Mouse (Mus musculus): ENCODE data around the gene Rere. TPM values are rescaled to one million over a fixed set of nuclear protein-coding genes. Genes with fewer than 3 reads are reported as not detected.
"Not testable (repeated sequence)": the region's sequence is repeated elsewhere in the genome, so short reads cannot be mapped to it uniquely, and the experiment has no call there.

Gene Rere
- polyA plus RNA-seq, 1 experiment from 2014 or later: 51.6 TPM

- peaks cover 3% of the 10 kb centered on the region; the same call in 1 of the 2 replicates for H3K4me1 ChIP-seq (replicated peaks; ENCODE audit: control insufficient read depth, insufficient read depth, low read length)
- no peaks in the 10 kb centered on the region; the same call in 1 of the 2 replicates for H3K36me3 ChIP-seq (ENCODE audit: control insufficient read depth, insufficient read depth, low read length)
- DNase-seq (ENCODE audit: low spot score): no peak
- no peak overlapping the region for H3K9ac ChIP-seq (ENCODE audit: low read length)
- ATAC-seq (replicated peaks; ENCODE audit: low FRiP score): no peak
- no peak overlapping the region for H3K4me2 ChIP-seq (ENCODE audit: low read depth, low read length, severe bottlenecking)
- H3K9me3 ChIP-seq (ENCODE audit: control insufficient read depth, low read length): no peaks in the 10 kb centered on the region
- no peak overlapping the region for H3K4me3 ChIP-seq (ENCODE audit: low read depth, low read length)
- H3K27me3 ChIP-seq (ENCODE audit: control insufficient read depth, insufficient read depth, low read length): no peaks in the 10 kb centered on the region
- 67% methylated on average over 4 of the region's 4 CpGs for WGBS
- H3K27ac ChIP-seq (ENCODE audit: low read depth, low read length): peak overlapping the region; percentile 8; the same call in 1 of the 2 replicates
Observed at GRCm38 (mm10) chr4:150473437-150474070, 192.1 kb downstream of the Rere start.

DNA sequence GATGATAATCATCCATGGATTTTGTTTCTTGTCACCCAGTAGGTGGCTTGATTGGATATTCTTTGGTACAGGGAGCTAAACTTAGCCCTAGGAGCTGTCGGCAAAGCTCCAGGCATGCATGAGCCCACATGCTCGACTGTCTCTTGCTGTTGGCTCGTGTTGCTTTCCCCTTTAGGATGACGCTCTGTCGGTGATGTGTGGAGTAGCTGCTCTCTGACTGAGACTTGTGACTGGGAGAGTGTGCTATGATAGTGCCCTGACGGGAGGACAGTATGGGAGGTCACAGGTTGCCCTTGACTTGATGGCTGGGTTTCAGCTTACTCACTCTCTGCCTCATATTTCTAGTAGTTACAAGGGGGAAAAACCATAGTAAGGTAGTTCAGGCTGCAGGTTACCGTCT lies 192.6 kb downstream of the Rere start:
- no peak overlapping the region for H3K4me3 ChIP-seq (ENCODE audit: low read depth, low read length)
- no peaks in the 10 kb centered on the region; the same call in 1 of the 2 replicates for H3K36me3 ChIP-seq (ENCODE audit: control insufficient read depth, insufficient read depth, low read length)
- WGBS: 83% methylated on average over 7 of the region's 7 CpGs
- H3K4me1 ChIP-seq (replicated peaks; ENCODE audit: control insufficient read depth, insufficient read depth, low read length): peaks cover 3% of the 10 kb centered on the region; the same call in 1 of the 2 replicates
- no peak overlapping the region for H3K9ac ChIP-seq (ENCODE audit: low read length)
- H3K9me3 ChIP-seq (ENCODE audit: control insufficient read depth, low read length): no peaks in the 10 kb centered on the region
- DNase-seq (ENCODE audit: low spot score) (no peak), ATAC-seq (replicated peaks; ENCODE audit: low FRiP score) (no peak)
- H3K27ac ChIP-seq (ENCODE audit: low read depth, low read length): no peak overlapping the region
- no peak overlapping the region for H3K4me2 ChIP-seq (ENCODE audit: low read depth, low read length, severe bottlenecking)
- H3K27me3 ChIP-seq (ENCODE audit: control insufficient read depth, insufficient read depth, low read length): no peaks in the 10 kb centered on the region

DNA sequence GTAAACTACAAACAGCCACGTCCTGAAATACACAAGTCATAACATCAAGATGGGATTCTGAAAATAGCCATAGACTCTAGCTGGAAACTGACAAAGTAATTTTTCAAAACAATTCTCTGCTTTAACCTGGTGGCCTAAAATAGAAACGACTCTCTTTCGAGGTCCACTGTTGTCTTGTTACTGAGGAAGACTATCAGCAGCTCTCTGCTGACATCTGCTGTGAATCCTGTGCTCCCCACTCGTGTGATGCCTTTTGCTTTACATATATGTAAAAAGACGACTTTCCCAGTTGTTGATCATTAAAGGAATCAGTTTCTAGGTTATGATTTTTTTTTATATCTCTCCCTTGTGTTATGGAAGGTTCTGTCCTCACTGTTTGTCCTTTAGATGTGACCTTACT lies 194.8 kb downstream of the Rere start:
- Histone ChIP-seq H3K27me3 (ENCODE audit: control insufficient read depth, insufficient read depth, low read length) (no peaks in the 10 kb centered on the region), H3K27ac (ENCODE audit: low read depth, low read length) (no peak overlapping the region), H3K4me3 (ENCODE audit: low read depth, low read length) (no peak overlapping the region), H3K9ac (ENCODE audit: low read length) (no peak overlapping the region), H3K4me2 (ENCODE audit: low read depth, low read length, severe bottlenecking) (no peak overlapping the region), H3K9me3 (ENCODE audit: control insufficient read depth, low read length) (no peaks in the 10 kb centered on the region), H3K36me3 (ENCODE audit: control insufficient read depth, insufficient read depth, low read length) (no peaks in the 10 kb centered on the region; the same call in 1 of the 2 replicates), H3K4me1 (replicated peaks; ENCODE audit: control insufficient read depth, insufficient read depth, low read length) (peaks cover 3% of the 10 kb centered on the region; the same call in 1 of the 2 replicates)
- no peak for ATAC-seq (replicated peaks; ENCODE audit: low FRiP score)
- DNase-seq (ENCODE audit: low spot score): no peak
- WGBS: 79% methylated on average over 5 of the region's 5 CpGs

DNA sequence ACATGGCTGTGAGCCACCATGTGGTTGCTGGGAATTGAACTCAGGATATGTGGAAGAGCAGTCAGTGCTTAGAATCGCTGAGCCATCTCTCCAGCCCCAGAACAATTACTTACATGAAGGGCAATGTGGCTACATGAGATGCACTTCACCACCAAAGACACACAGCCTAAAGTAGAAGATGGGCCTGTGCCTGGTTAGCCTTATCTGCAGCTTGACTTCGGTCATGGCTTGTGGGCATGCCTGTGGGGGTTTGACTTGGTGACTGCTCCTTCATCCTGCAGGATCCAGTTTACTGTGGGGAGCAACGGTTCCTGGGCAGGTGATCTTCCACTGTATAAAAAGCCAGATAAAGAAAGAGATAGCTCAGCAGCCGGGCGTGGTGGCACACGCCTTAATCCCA lies 196.6 kb downstream of the Rere start:
- no peak overlapping the region for H3K27ac ChIP-seq (ENCODE audit: low read depth, low read length)
- WGBS: 93% methylated on average over 6 of the region's 6 CpGs
- H3K36me3 ChIP-seq (ENCODE audit: control insufficient read depth, insufficient read depth, low read length): peaks cover 2% of the 10 kb centered on the region; the same call in 1 of the 2 replicates

GRCm38 (mm10) chr4:150483081-150483480 lies 201.6 kb downstream of the Rere start:
- not testable (repeated sequence) for H3K4me2 ChIP-seq (ENCODE audit: low read depth, low read length, severe bottlenecking); H3K36me3 ChIP-seq (ENCODE audit: control insufficient read depth, insufficient read depth, low read length); ATAC-seq (replicated peaks; ENCODE audit: low FRiP score); DNase-seq (ENCODE audit: low spot score); H3K9ac ChIP-seq (ENCODE audit: low read length); H3K4me3 ChIP-seq (ENCODE audit: low read depth, low read length); H3K9me3 ChIP-seq (ENCODE audit: control insufficient read depth, low read length); H3K27me3 ChIP-seq (ENCODE audit: control insufficient read depth, insufficient read depth, low read length); H3K27ac ChIP-seq (ENCODE audit: low read depth, low read length)
- peaks cover 11% of the 10 kb centered on the region for H3K4me1 ChIP-seq (replicated peaks; ENCODE audit: control insufficient read depth, insufficient read depth, low read length)
- WGBS: 93% methylated on average over 5 of the region's 5 CpGs

More for the DNA sequence above, 196.6 kb downstream of the Rere start:
- Histone ChIP-seq H3K9me3 (ENCODE audit: control insufficient read depth, low read length) (no peaks in the 10 kb centered on the region), H3K4me1 (replicated peaks; ENCODE audit: control insufficient read depth, insufficient read depth, low read length) (no peaks in the 10 kb centered on the region; the same call in 1 of the 2 replicates), H3K9ac (ENCODE audit: low read length) (no peak overlapping the region), H3K4me3 (ENCODE audit: low read depth, low read length) (no peak overlapping the region), H3K4me2 (ENCODE audit: low read depth, low read length, severe bottlenecking) (no peak overlapping the region), H3K27me3 (ENCODE audit: control insufficient read depth, insufficient read depth, low read length) (no peaks in the 10 kb centered on the region)
- ATAC-seq (replicated peaks; ENCODE audit: low FRiP score) (no peak), DNase-seq (ENCODE audit: low spot score) (no peak)

- Histone ChIP-seq H3K4me1 (replicated peaks; ENCODE audit: control insufficient read depth, insufficient read depth, low read length) (peaks cover 19% of the 10 kb centered on the region), H3K27ac (ENCODE audit: low read depth, low read length) (no peak overlapping the region), H3K9me3 (ENCODE audit: control insufficient read depth, low read length) (no peaks in the 10 kb centered on the region), H3K4me3 (ENCODE audit: low read depth, low read length) (no peak overlapping the region), H3K27me3 (ENCODE audit: control insufficient read depth, insufficient read depth, low read length) (no peaks in the 10 kb centered on the region), H3K36me3 (ENCODE audit: control insufficient read depth, insufficient read depth, low read length) (peaks cover 2% of the 10 kb centered on the region; the same call in 1 of the 2 replicates), H3K4me2 (ENCODE audit: low read depth, low read length, severe bottlenecking) (no peak overlapping the region), H3K9ac (ENCODE audit: low read length) (no peak overlapping the region)
- WGBS: 48% methylated on average over 2 of the region's 2 CpGs
- no peak for DNase-seq (ENCODE audit: low spot score)
- ATAC-seq (replicated peaks; ENCODE audit: low FRiP score): no peak
Observed at GRCm38 (mm10) chr4:150486097-150486496, 204.7 kb downstream of the Rere start.

- Histone ChIP-seq H3K27ac (ENCODE audit: low read depth, low read length) (no peak overlapping the region), H3K4me2 (ENCODE audit: low read depth, low read length, severe bottlenecking) (no peak overlapping the region)
Observed at GRCm38 (mm10) chr4:150487109-150487508, 205.7 kb downstream of the Rere start.

DNA sequence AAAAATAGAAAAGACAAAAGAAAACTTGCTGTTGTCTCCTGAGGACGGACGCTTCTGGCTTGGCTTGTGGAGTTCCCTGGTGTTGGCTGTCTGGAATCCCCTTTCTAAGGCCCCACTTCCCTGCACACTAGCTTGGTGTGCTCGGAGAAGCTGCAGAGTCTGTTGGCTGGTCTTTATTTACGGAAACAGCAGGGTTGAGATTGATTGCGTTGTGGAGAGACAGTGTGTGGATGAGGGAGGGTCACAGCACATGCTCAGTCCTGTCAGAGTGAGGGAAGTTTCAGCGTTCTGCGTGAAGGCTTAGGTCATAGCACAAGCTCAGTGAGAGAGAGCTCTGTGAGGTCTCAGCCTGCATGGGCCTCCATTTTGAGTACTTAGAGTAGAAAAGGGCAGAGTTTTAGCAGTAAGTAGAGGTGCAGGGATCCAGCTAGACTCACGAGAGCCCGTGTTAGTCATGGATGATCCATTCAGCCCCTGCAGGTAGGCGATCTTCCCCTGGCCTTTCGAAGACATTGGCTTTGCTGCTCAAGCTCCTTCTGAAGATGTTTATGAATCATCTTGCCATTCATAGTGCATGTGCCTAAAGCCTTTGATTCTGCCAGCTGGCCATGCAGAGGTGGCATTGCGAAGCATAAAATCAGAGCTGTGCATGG lies 206.8 kb downstream of the Rere start:
- DNase-seq (ENCODE audit: low spot score): peak; percentile 69
- Histone ChIP-seq H3K4me1 (replicated peaks; ENCODE audit: control insufficient read depth, insufficient read depth, low read length) (peaks cover 19% of the 10 kb centered on the region), H3K9me3 (ENCODE audit: control insufficient read depth, low read length) (no peaks in the 10 kb centered on the region), H3K27ac (ENCODE audit: low read depth, low read length) (peak overlapping the region; percentile 28), H3K36me3 (ENCODE audit: control insufficient read depth, insufficient read depth, low read length) (no peaks in the 10 kb centered on the region), H3K27me3 (ENCODE audit: control insufficient read depth, insufficient read depth, low read length) (no peaks in the 10 kb centered on the region), H3K9ac (ENCODE audit: low read length) (0 out of 2 replicates have a peak overlapping the region, but pooled peaks have one; percentile 4), H3K4me3 (ENCODE audit: low read depth, low read length) (0 out of 2 replicates have a peak overlapping the region, but pooled peaks have one; percentile 1), H3K4me2 (ENCODE audit: low read depth, low read length, severe bottlenecking) (peak overlapping the region; percentile 32; the same call in 1 of the 2 replicates)
- ATAC-seq (replicated peaks; ENCODE audit: low FRiP score): peak; percentile 88
- WGBS: 33% methylated on average over 12 of the region's 12 CpGs

More at GRCm38 (mm10) chr4:150487109-150487508, 205.7 kb downstream of the Rere start:
- Histone ChIP-seq H3K4me3 (ENCODE audit: low read depth, low read length) (no peak overlapping the region), H3K9me3 (ENCODE audit: control insufficient read depth, low read length) (no peaks in the 10 kb centered on the region), H3K9ac (ENCODE audit: low read length) (no peak overlapping the region), H3K4me1 (replicated peaks; ENCODE audit: control insufficient read depth, insufficient read depth, low read length) (peaks cover 19% of the 10 kb centered on the region), H3K36me3 (ENCODE audit: control insufficient read depth, insufficient read depth, low read length) (peaks cover 1% of the 10 kb centered on the region; the same call in 1 of the 2 replicates), H3K27me3 (ENCODE audit: control insufficient read depth, insufficient read depth, low read length) (no peaks in the 10 kb centered on the region)
- ATAC-seq (replicated peaks; ENCODE audit: low FRiP score): no peak
- WGBS: 83% methylated on average over 5 of the region's 5 CpGs
- no peak for DNase-seq (ENCODE audit: low spot score)
